Mouse (Mus musculus) skeletal muscle tissue, adult 2 months (tissue): ENCODE data around the gene Pik3r1.

ENCODE experiments used
- DNase-seq: peaks from one replicate; pipeline ENCODE4 v3.0.0-alpha.2; 2012; ENCODE audit warnings: low read depth, low spot score

Pik3r1 gene

DNA sequence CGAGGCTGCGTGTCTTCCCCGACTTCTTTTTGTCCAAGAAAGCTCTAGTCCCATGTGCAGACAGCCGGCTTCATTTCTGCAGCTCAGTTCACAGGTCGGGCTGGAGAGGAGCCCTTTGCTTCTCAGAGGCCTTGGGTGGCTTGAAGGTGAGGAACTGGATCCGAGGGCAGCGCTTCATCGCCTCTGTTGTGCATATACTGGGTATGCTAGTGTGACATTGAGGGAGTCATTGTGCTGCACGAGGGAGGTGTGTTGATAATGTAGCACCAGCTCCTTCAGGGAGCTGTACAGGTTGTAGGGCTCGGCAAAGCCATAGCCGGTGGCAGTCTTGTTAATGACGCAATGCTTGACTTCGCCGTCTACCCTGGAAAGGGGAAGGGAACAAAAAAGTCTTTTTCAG is 83.3 kb downstream of the Pik3r1 start:
- no peak for DNase-seq

DNA sequence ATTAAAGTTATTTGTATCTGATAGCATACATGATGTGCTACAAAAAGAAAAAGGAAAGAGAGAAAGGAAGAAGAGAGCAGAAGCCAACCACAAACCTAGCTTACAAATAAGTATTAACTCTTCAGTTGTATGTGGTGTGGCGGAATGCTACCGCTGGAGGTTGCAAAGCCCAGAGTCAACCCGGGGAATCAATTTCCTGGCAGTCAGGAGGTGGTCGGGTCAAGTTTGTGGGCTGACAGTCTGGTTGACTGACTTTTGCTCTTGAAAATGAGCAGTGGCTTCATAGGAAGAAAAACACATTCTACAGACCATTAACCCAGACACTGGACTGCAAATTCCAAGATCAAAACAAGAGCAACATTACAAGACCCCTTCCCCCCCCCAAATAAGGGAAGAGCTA is 85.6 kb downstream of the Pik3r1 start:
- DNase-seq, result no peak

DNA sequence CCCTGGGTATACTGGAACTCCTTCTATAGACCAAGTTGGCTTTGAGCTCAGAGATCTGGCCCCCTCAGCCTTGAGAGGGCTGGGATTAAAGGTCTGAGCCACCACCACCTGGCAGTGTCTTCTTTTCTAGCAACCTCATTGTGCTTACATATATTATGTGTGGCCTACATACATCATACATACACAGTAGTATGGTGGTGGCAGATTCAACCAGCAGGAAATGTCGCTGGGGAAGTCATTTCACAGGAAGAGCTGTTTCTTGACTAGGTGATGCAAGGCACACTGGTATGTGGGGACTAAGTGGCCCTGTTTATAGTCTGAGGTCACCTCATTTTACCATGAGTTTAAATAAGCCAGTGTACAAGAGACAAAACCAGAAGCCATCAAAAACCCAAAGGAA is 87.9 kb downstream of the Pik3r1 start:
- no peak for DNase-seq

DNA sequence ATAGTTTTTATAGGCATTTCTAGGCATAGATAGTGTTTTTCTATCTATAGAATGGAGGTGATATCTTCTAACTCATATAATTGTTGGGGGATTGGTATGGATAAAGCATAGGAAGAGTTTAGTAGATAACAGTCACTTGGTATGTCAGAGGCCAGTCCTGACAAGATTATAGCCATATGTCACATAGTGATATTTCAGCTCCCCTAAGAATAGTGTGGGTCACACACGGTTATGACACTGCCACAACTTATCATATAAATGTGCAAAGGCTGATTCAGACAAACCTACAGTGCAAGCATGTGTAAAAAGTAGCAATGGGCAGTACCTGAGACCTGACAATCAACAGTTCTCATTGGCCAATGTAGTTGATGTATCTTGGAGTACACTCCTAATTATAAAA is 89.0 kb downstream of the Pik3r1 start:
- DNase-seq, result no peak

DNA sequence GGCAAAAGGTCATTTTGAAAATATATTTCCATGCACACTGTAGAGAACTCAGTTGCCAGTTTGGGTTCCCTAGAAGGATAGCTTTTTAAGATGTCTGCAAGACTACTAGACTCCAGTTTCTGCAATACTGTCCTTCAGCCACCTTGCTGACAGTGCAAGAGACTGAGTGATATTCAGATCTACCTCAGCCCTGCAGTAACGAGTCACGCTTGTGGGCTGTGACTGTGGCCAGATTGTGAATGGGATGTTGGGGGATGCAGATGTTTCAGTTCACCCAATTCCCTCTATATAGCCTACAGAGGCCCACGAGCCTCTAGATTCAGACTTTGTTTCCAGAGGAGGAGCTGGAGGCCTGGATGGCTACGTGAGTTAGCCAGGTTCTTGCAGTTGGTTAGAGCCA is 90.0 kb downstream of the Pik3r1 start:
- no peak for DNase-seq

DNA sequence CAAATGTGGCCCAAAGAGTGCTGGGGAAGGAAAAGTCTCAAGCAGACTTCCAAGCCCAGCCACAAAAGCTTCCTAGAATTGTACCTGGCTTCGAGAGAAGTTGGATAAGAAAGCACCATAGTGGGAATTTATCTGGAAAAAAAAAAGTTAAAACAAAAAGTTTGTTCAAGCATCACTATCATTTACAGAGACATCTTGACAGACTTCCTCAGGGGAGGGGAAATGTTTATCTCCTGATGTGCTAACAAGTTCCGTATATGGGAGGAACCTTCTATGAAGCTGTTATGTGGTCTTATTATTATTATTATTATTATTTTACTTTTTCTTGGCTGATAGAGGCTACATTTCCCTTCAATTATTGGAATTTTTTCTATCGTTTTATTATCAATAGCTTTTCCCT is 94.1 kb downstream of the Pik3r1 start:
- DNase-seq, result no peak

DNA sequence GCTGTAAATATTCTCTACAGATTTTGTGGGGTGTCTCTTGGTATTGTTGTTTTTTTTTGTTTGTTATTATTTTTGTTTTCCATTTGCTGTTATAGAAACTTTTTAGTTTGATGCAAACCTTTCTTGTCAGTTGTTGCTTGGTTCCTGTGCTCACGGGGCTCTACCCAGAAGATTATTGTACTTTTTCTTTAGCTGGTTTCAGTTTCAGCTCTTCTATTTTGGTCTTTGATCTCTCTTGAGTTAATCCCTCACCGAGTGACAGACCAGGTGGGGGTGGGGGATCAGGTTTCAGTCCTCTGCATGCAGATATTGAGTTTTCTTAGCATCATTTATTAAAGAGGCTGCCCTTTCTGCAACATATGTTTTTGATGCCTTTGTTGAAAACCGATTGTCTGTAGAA is 99.2 kb downstream of the Pik3r1 start:
- DNase-seq, result no peak

DNA sequence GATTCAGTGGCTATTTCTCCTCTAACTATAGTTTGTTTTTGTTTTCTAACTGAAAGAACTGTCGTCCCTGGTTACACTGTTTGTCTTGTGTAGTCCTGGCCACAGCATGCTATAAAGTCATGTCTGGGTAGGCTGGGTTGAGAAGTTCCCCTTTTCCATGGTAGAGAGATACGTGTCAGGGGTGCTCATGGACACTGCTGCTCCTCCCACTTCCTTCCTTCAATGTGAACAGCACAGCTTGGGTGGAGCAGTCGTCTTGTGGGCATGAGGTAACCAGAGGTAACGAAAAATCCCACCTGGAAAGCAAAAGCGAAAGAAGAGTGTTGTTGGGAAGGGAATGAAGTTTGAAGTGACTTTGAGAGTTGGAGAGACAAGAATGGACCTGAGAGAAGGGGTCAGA is 104.0 kb downstream of the Pik3r1 start:
- peak; percentile 11 for DNase-seq

DNA sequence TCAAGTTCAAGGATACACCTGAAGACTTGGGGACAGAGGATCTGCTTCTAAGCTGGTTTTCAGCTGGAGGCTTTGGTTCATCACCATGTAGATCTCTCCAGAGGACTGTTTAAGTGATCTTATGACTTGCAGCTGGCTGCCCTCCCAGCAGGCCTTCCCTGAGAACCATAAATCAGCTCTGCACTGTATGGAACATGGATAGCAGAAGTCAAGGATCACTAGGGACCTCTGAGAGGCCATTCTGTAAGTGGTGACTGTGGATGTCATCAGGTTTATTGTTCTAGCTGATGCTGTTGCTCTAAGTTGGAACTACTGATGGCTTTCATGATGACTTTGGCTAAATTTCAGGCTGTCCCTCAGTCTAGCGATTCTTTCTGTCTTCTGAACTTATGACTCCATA is 105.1 kb downstream of the Pik3r1 start:
- peak; percentile 34 for DNase-seq

DNA sequence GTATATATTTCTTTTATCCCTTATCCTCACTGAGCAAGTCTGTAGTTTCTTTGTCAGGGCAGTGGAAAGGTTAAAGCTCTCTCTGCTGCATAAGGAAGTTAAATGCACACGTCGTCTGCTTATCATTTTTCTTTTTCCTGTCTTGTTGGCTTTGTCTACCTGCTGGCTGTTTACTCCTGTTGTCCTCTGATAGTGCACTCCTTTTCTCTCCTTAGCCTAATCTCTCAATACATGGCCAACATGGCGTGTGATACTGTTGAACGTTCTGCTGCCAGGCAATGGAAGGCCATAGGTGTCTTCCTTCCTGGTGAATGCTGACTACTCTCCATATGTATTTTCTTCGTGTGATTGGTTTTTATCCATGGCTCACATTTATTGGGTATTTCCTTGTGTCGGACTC is 106.5 kb downstream of the Pik3r1 start:
- DNase-seq, result no peak

DNA sequence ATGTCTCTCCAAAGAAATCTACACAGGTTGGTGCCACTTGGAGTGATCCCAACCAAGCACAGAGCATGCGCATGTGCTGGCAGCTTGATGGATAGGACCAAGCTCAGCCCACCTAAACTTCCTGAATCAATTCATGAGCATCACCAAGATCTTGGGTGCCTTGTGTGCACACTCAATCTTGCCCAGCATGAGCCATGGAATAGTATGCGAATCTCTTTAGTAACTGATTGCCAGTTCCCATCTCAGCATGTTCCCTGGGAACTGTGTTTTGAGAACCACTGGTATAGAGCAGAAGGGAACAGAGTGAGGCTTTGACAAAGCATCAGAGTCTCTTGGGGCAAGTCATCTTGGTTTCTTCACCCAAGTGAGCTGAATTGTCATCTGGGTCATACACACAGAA is 107.8 kb downstream of the Pik3r1 start:
- DNase-seq, result no peak

DNA sequence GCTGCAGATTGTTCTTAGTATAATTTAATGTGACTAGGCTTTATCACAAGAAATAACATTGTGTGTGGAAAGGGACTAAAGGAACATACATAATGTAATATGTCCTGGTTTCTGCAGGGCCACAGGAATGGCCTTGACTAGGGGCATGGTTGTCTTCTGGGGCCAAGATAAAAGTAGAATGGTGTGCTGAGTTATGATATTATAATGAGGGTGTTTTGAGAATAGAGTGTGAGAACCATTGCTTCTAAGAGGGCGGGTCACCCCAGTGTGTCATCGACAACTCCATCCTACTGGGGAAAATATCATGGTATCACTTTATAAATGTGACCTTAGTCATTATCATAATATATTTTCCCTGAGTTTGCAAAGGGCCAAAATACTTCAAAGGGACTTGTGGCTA is 115.9 kb downstream of the Pik3r1 start:
- no peak for DNase-seq

DNA sequence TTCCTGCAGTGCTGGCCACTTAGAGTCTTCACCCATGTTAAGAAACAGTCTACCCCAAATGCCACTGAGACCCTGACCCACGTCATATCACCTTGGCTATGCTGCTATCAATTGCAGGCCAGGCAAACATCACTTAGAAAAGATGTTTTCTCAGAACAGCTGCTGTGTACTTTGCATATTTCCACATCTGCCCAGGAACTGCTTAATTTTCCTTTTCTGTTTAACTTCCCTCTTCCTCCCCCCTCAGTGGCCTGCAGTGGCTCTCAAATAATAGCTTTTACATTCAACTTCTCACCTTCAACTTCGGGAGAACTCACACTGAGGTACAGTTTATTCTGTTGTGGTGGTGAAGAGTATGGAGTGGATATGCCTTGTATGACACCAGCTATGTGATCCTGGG is 126.4 kb downstream of the Pik3r1 start:
- no peak for DNase-seq

DNA sequence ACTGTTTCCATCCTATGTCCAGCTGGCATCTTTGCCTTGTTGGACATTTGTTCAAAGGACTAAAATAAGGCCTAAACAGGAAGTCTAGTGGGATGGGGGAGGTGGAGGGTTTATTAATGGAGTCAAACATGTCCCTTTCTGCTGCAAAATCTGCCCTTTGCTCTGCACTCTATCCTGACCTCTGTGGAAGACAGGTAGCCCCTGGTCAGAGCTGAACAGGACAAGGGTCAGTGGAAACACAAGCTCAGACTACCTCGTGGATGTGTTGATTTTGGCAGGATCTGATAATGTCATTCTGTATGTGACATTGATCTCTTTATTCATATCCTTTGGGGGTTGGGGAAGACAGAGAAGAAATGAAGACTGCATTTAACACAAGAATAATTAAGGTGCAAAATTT is 132.2 kb downstream of the Pik3r1 start:
- DNase-seq, result no peak

DNA sequence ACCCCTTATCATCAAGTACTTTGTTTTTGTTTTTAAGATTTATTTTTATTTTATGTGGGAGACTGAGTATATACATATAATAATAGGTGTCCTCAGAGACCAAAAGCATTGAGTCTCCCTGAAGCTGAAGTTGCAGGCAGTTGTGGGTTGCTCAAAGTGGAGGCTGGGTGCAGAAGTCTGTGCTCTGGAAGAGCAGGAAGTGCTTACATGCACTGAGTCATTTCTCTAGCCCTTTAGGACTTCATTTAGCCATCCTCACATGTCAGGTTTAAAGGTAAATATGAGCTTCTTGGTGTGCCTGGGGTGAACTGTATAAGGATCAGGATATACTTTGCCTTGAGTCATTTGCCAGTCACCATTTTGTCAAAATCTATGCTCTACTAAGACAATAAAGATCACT is 133.6 kb downstream of the Pik3r1 start:
- no peak for DNase-seq

DNA sequence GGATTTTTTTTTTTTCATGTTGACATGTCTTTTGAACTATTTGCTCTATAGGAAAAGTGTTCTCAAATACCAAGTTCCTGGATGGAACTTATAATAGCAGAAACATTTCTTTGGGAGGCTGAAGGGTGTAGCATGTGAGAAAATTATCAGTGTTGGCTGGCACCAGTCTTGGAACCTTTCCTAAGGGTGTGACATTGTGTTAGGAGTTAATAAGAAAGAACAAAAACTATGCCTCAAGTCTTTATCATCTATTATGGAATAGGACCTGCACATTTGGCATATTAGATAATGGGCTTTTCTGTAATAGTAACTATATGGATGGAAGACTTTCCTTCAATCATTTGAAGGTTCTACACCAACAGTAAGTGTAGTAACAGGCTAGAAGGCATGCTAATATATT is 134.4 kb downstream of the Pik3r1 start:
- DNase-seq, result no peak

DNA sequence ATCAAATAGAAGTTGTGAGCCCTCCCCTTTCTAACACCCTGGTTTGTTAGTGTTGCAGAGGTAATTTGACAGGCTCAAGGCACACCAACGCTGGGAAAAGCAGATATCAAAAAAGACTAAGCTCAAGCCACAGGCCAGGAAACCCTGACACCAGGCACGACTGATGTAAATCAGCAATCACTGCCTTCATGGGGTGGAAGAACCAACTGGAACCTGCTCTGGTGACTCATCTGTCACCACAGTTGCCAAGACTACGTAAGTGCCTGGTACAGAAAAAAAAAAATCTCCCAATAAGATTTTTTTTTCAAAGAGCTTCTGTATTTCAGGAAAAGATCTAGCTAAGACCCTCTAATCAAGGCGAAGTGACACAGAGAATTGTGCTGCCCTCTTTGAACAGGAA is 135.2 kb downstream of the Pik3r1 start:
- DNase-seq, result no peak

DNA sequence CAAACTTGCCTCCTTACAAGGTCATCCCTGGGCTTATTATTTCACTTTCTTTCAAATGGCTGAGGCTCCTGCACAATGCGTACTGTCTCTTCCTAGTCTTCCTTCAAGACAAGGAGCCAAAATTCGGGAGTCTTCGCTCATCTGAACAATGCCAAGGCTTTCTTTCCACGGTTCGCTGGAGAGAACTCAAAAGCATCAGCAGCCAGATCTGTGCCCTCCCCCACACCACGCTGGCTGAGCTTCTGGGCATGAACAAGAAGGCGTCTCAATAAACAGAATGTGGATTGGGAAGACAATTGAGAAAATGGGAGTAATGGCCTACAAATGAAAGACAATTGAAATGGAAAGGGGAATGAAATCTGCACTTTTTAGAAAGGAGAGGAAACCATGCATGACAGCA is 136.5 kb downstream of the Pik3r1 start:
- no peak for DNase-seq
